Mouse (Mus musculus): ENCODE measurements around the gene Tubgcp4.
A peak's percentile ranks its signal among the peaks of the same experiment; 100 is the strongest.
"Not testable (repeated sequence)": the region's sequence is repeated elsewhere in the genome, so short reads cannot be mapped to it uniquely, and the experiment has no call there.

The Tubgcp4 gene

GRCm38 (mm10) chr2:121170481-121170971 is at the start of gene Tubgcp4:
Gene Tubgcp4 (plus strand): TSS chr2:121170654.
- DNase-seq (ENCODE audit: low read depth in 1 of 2, low spot score in 2 of 2): no peak

GRCm38 (mm10) chr2:121126302-121126701 is 44.2 kb upstream of the Tubgcp4 start:
- not testable (repeated sequence) for DNase-seq (ENCODE audit: low read depth in 1 of 2, low spot score in 2 of 2)

GRCm38 (mm10) chr2:121127536-121127935 is 42.9 kb upstream of the Tubgcp4 start:
- DNase-seq (ENCODE audit: low read depth in 1 of 2, low spot score in 2 of 2): no peak

- no peak for DNase-seq (ENCODE audit: low read depth in 1 of 2, low spot score in 2 of 2)
These were observed 41.4 kb upstream of the Tubgcp4 start for GRCm38 (mm10) chr2:121128865-121129620.

- no peak for DNase-seq (ENCODE audit: low read depth in 1 of 2, low spot score in 2 of 2)
These were observed 37.6 kb upstream of the Tubgcp4 start for GRCm38 (mm10) chr2:121132822-121133221.

- DNase-seq (ENCODE audit: low read depth in 1 of 2, low spot score in 2 of 2): no peak
These were observed 33.1 kb upstream of the Tubgcp4 start for GRCm38 (mm10) chr2:121137371-121137770.

- DNase-seq (ENCODE audit: low read depth in 1 of 2, low spot score in 2 of 2): no peak
These were observed 31.0 kb upstream of the Tubgcp4 start for GRCm38 (mm10) chr2:121139266-121140017.

- peak; percentile 47 to 77 for DNase-seq (ENCODE audit: low read depth in 1 of 2, low spot score in 2 of 2)
These were observed 30.2 kb upstream of the Tubgcp4 start, which contains the start of the genes Adal and Lcmt2 for GRCm38 (mm10) chr2:121140018-121140882. Gene Adal (plus strand): TSS chr2:121140428. Gene Lcmt2 (minus strand): TSS chr2:121140653.

- no peak for DNase-seq (ENCODE audit: low read depth in 1 of 2, low spot score in 2 of 2)
These were observed 29.0 kb upstream of the Tubgcp4 start for GRCm38 (mm10) chr2:121141216-121142035.

- DNase-seq (ENCODE audit: low read depth in 1 of 2, low spot score in 2 of 2): no peak
These were observed 28.0 kb upstream of the Tubgcp4 start for GRCm38 (mm10) chr2:121142415-121142814.

- no peak for DNase-seq (ENCODE audit: low read depth in 1 of 2, low spot score in 2 of 2)
These were observed 20.8 kb upstream of the Tubgcp4 start for GRCm38 (mm10) chr2:121149679-121150078.

GRCm38 (mm10) chr2:121153100-121153499 is 17.4 kb upstream of the Tubgcp4 start:
- DNase-seq (ENCODE audit: low read depth in 1 of 2, low spot score in 2 of 2): no peak

GRCm38 (mm10) chr2:121169173-121169572 is 1.3 kb upstream of the Tubgcp4 start:
- DNase-seq (ENCODE audit: low read depth in 1 of 2, low spot score in 2 of 2): no peak

- DNase-seq (ENCODE audit: low read depth in 1 of 2, low spot score in 2 of 2): peak in 1 of 2 experiments; percentile 13
These were observed 552 bp upstream of the Tubgcp4 start for GRCm38 (mm10) chr2:121169902-121170301.

GRCm38 (mm10) chr2:121170980-121171742 is 707 bp downstream of the Tubgcp4 start, which contains the start of gene Zscan29:
Gene Zscan29 (minus strand): TSS chr2:121171125.
- DNase-seq (ENCODE audit: low read depth in 1 of 2, low spot score in 2 of 2): peak; percentile 67 to 78

- no peak for DNase-seq (ENCODE audit: low read depth in 1 of 2, low spot score in 2 of 2)
These were observed 8.5 kb downstream of the Tubgcp4 start for GRCm38 (mm10) chr2:121178828-121179479.

GRCm38 (mm10) chr2:121183431-121183830 is 13.0 kb downstream of the Tubgcp4 start:
- DNase-seq (ENCODE audit: low read depth in 1 of 2, low spot score in 2 of 2): no peak

- no peak for DNase-seq (ENCODE audit: low read depth in 1 of 2, low spot score in 2 of 2)
These were observed 13.7 kb downstream of the Tubgcp4 start for GRCm38 (mm10) chr2:121184142-121184541.

- DNase-seq (ENCODE audit: low read depth in 1 of 2, low spot score in 2 of 2): no peak
These were observed 18.1 kb downstream of the Tubgcp4 start for GRCm38 (mm10) chr2:121188530-121188929.

Measured in monocyte, adult 2 months (primary cell).